Mouse (Mus musculus) midbrain, embryonic 16.5 days (tissue): ENCODE measurements around the gene Gm20388. TPM values are rescaled to one million over a fixed set of nuclear protein-coding genes. Genes with fewer than 3 reads are reported as not detected.
"Not testable (repeated sequence)": the region's sequence is repeated elsewhere in the genome, so short reads cannot be mapped to it uniquely, and the experiment has no call there.

ENCODE experiments used
- ATAC-seq: fragments of 200-750 bp; cut with Nextera tagmentation; 2 replicates; pipeline ENCODE4 v1.8.0; 2017; ENCODE audit warnings: moderate TSS enrichment
- H3K27ac ChIP-seq: fragments of 300-500 bp; sonication (generic); 2 replicates; pipeline ENCODE4 v1.5.1; 2014; ENCODE audit warnings: mild to moderate bottlenecking, low read length, mixed read lengths
- H3K27me3 ChIP-seq: fragments of 300-500 bp; sonication (generic); 2 replicates; pipeline ENCODE4 v1.6.1; 2014; ENCODE audit warnings: low read depth, low read length, mixed read lengths; ENCODE audit not compliant: control insufficient read depth, insufficient read depth
- H3K36me3 ChIP-seq: fragments of 300-500 bp; sonication (generic); 2 replicates; pipeline ENCODE4 v1.6.1; 2014; ENCODE audit warnings: mild to moderate bottlenecking, low read length, moderate library complexity, mixed read lengths; ENCODE audit not compliant: control insufficient read depth, insufficient read depth
- H3K4me1 ChIP-seq: fragments of 300-500 bp; sonication (generic); 2 replicates; pipeline ENCODE4 v1.6.1; 2014; ENCODE audit warnings: mild to moderate bottlenecking, low read length, mixed read lengths; ENCODE audit not compliant: control insufficient read depth, insufficient read depth
- H3K4me2 ChIP-seq: fragments of 300-500 bp; sonication (generic); 2 replicates; pipeline ENCODE4 v1.6.1; 2014; ENCODE audit warnings: mild to moderate bottlenecking, low read length, mixed read lengths
- H3K4me3 ChIP-seq: fragments of 300-500 bp; sonication (generic); 2 replicates; pipeline ENCODE4 v1.5.1; 2014; ENCODE audit warnings: low read depth, mild to moderate bottlenecking, low read length, moderate library complexity, mixed read lengths
- H3K9ac ChIP-seq: fragments of 300-500 bp; sonication (generic); 2 replicates; pipeline ENCODE4 v1.6.1; 2014; ENCODE audit warnings: low read depth, low read length, mixed read lengths
- H3K9me3 ChIP-seq: fragments of 300-500 bp; sonication (generic); replicated peaks from 2 replicates; pipeline ENCODE4 v1.6.1; 2014; ENCODE audit warnings: mild to moderate bottlenecking, low read length, mixed read lengths; ENCODE audit not compliant: control insufficient read depth, poor library complexity, severe bottlenecking
- WGBS: fragments of 180-500 bp; shearing (Covaris S2); extraction: QIAGEN DNeasy Blood & Tissue Kit; methylation state at CpG from one replicate; pipeline ENCODE4 v1.1.7; 2014; 5-methylcytosine and 5-hydroxymethylcytosine counted together
- polyA plus RNA-seq: library from polyadenylated mRNA; unstranded; fragments of >200 nt; fragmentation: Nextera tagmentation; extraction: Ambion mirVana; gene quantifications from 2 replicates; pipeline ENCODE4 v1.2.1, GENCODE M21; 2015

The Gm20388 gene
- polyA plus RNA-seq, 1 experiment from 2014 or later: 7.5 TPM

DNA sequence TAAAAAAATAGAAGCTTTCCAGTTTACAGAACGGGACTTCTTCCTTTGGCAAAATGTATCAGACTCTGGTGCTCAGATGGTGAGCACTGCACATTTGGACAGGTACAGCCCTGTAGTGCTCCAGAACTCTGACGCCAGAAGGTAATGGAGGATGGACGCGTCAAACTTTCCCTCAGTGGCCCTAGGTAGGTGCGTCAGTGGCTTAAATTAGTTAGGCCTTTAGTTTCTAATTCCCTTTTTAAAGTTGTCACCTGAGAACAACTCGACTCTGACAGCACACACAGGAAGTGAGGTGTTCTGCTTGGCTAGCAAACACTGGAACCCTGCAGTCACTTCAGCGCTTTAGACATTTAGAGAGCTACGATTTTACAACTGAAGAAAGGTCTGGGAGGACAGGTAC lies 4043.0 kb downstream of the Gm20388 start:
- Histone ChIP-seq H3K9ac (no peak overlapping the region), H3K4me3 (no peak overlapping the region), H3K36me3 (peaks cover 18% of the 10 kb centered on the region), H3K27ac (no peak overlapping the region), H3K4me2 (no peak overlapping the region), H3K9me3 (no peaks in the 10 kb centered on the region), H3K27me3 (no peaks in the 10 kb centered on the region), H3K4me1 (peaks cover 8% of the 10 kb centered on the region)
- no peak for ATAC-seq
- 90% methylated on average over 8 of the region's 8 CpGs for WGBS

DNA sequence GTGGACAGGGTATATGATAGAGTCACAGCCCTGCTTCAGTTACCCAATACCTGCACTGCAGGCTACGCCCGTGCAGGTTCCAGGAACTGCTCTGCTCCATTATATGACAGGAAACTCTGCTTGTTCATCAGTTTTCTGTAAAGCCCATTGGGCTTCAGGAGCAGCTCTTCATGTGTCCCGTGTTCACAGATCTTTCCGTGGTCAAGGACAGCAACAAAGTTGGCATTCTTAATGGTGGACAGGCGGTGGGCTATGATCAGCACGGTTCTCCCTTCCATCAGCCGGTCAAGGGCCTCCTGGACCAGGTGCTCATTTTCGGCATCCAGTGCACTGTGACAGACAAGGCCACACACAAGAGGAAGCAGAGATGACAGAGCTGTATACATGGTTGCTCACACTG lies 4043.6 kb downstream of the Gm20388 start:
- Histone ChIP-seq H3K9ac (no peak overlapping the region), H3K9me3 (no peaks in the 10 kb centered on the region), H3K4me2 (no peak overlapping the region), H3K36me3 (peaks cover 21% of the 10 kb centered on the region), H3K4me3 (no peak overlapping the region), H3K27ac (no peak overlapping the region), H3K4me1 (peaks cover 8% of the 10 kb centered on the region), H3K27me3 (no peaks in the 10 kb centered on the region)
- 91% methylated on average over 8 of the region's 8 CpGs for WGBS
- ATAC-seq: no peak

DNA sequence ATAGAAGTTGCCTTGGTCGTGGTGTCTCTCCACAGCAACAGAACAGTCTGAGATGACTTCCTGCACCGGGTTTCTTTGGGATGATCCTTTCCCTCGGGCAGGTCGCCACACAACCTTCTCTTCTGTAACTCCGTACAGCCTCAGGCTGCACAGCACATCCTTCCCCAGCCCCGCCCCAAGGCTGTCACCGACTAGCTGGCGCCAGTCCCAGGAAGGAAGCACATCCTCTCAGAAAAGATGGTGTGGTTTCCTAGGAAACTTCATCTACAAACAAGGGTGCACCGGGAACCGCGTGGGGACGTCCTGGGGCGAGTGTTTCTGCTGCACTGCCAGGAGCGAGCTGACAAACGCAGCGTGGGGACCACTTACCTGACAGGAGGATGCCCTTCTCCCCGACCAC lies 4047.5 kb downstream of the Gm20388 start:
- no peak overlapping the region for H3K4me3 ChIP-seq
- no peaks in the 10 kb centered on the region for H3K27me3 ChIP-seq
- no peaks in the 10 kb centered on the region for H3K9me3 ChIP-seq
- ATAC-seq: no peak
- H3K4me1 ChIP-seq: no peaks in the 10 kb centered on the region
- H3K9ac ChIP-seq: no peak overlapping the region
- 81% methylated on average over 17 of the region's 17 CpGs for WGBS
- peaks cover 33% of the 10 kb centered on the region for H3K36me3 ChIP-seq
- no peak overlapping the region for H3K27ac ChIP-seq
- no peak overlapping the region for H3K4me2 ChIP-seq

DNA sequence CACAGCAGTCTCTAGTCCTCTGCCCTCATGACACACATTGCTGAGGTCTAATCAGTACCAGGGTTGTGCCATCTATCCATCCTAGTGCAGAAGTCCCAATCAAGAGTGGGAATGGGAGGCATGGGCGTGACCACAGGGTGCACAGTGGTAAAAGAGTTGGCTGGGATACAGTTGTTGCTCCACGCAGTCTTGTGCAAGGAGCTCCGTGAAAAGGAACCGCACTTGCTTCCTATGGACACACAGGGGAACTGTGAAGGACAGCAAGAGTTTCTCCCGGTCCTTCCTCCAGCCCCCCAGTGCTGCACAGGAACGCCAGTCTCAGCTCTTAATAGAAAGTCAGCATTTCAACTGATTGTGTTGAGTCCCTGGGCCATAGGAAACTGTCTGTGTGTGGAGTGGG lies 4048.8 kb downstream of the Gm20388 start:
- H3K9me3 ChIP-seq: no peaks in the 10 kb centered on the region
- no peak overlapping the region for H3K9ac ChIP-seq
- WGBS: 93% methylated on average over 6 of the region's 6 CpGs

DNA sequence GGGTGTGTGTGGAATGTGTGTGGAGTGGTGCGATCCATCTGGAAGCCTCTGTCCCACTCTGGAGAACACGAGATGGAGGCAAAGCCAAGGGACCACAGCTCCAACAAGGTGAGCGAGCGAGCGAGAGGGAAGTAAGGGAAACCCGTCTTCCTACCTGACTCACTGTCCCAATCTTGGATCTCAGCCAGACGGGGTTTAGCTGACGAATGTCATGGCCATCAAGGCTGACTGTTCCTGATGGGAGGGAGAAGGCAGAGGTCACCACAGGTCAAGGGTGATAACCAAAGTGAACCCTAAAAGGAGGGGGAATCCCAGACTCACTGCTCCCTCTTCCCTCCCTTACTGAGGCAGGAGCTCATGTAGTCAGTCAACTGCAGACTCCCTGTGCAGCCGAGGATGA lies 4049.4 kb downstream of the Gm20388 start:
- ATAC-seq: no peak
- no peaks in the 10 kb centered on the region for H3K9me3 ChIP-seq
- H3K4me3 ChIP-seq: no peak overlapping the region
- H3K36me3 ChIP-seq: peaks cover 40% of the 10 kb centered on the region
- no peak overlapping the region for H3K4me2 ChIP-seq
- H3K27ac ChIP-seq: no peak overlapping the region
- H3K27me3 ChIP-seq: no peaks in the 10 kb centered on the region
- H3K4me1 ChIP-seq: no peaks in the 10 kb centered on the region
- no peak overlapping the region for H3K9ac ChIP-seq
- 87% methylated on average over 9 of the region's 9 CpGs for WGBS

More for the DNA sequence above, 4048.8 kb downstream of the Gm20388 start:
- H3K27ac ChIP-seq: no peak overlapping the region
- H3K36me3 ChIP-seq: peaks cover 37% of the 10 kb centered on the region
- H3K27me3 ChIP-seq: no peaks in the 10 kb centered on the region
- no peak overlapping the region for H3K4me2 ChIP-seq
- ATAC-seq: no peak
- H3K4me3 ChIP-seq: no peak overlapping the region
- no peaks in the 10 kb centered on the region for H3K4me1 ChIP-seq

DNA sequence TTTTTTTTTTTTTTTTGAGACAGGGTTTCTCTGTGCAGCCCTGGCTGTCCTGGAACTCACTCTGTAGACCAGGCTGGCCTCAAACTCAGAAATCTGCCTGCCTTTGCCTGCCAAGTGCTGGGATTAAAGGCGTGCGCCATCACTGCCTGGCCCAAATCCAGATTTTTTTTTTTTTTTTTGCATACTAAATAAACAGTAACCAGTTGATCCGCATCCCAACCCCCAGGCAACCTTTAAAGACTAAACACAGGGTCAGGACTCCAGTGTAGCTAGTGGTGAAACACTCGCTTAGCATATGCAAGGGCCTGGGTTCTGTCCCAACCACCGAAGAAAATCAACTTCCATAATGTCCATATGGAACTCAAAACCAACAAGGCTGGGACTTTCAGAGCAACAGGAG lies 4049.9 kb downstream of the Gm20388 start:
- not testable (repeated sequence) for H3K4me2 ChIP-seq, ATAC-seq, H3K4me3 ChIP-seq, H3K9me3 ChIP-seq, H3K9ac ChIP-seq, H3K4me1 ChIP-seq, H3K27ac ChIP-seq, H3K27me3 ChIP-seq
- peaks cover 40% of the 10 kb centered on the region for H3K36me3 ChIP-seq
- 73% methylated on average over 5 of the region's 5 CpGs for WGBS

DNA sequence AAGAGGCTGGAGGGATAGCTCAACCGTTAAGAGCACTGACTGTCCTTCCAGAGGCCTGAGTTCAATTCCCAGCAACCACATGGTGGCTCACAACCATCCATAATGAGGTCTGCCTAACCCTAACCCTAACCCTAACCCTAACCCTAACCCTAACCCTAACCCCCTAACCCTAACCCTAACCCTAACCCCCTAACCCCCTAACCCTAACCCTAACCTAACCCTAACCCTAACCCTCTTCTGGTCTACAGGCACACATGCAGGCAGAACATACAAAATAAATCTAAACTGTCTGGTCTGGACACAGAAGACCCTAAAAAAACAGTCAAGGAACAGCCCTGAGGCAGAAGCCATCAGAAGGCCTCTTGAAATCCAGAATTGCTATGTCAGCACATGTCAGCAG lies 4050.7 kb downstream of the Gm20388 start:
- no peak for ATAC-seq
- no peak overlapping the region for H3K4me3 ChIP-seq
- H3K4me1 ChIP-seq: no peaks in the 10 kb centered on the region
- no peak overlapping the region for H3K4me2 ChIP-seq
- no peaks in the 10 kb centered on the region for H3K9me3 ChIP-seq
- peaks cover 38% of the 10 kb centered on the region for H3K36me3 ChIP-seq
- no peaks in the 10 kb centered on the region for H3K27me3 ChIP-seq
- no peak overlapping the region for H3K9ac ChIP-seq
- H3K27ac ChIP-seq: no peak overlapping the region
- WGBS: 75% methylated on average over 1 of the region's 1 CpGs

DNA sequence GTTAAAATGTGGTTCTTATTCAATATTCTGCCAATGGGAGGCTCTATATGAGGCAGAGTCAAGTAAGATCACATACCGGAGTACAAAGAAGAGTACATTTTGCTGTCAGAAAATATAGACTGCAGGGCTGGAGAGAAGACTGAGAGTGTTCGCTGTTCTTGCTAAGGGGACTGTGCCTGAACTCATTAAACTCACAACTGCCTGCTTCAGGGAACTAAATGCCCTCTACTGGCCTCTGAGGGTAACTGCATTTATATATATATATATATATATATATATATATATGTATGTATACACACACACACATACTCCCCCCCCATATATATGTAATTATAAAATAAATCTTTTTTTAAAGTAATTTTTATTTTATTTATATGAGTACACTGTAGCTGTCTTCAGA lies 4056.3 kb downstream of the Gm20388 start:
- no peak for ATAC-seq
- H3K4me1 ChIP-seq: no peaks in the 10 kb centered on the region
- 54% methylated on average over 2 of the region's 2 CpGs for WGBS

DNA sequence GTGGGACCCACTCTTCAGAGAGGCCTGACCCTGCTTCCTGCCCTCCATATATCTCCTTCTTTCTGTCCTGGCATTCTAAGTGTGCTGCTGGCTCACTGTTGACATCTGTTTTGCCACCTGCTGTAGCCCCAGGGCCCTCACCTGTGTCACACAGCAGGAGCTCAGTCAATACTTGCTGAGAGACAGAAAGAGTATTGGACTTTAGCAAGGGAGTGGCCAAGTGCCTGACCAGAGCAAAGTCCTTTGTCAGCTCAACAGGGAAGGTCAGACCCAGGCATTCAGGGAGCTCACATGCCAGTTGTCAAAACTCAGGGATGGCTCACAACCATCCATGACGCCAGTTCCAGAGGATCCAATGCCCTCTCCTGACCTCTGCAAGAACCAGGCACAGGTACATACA lies 4062.9 kb downstream of the Gm20388 start:
- WGBS: 88% methylated on average over 1 of the region's 1 CpGs
- H3K4me3 ChIP-seq: no peak overlapping the region
- no peaks in the 10 kb centered on the region for H3K4me1 ChIP-seq
- no peaks in the 10 kb centered on the region for H3K9me3 ChIP-seq
- no peak overlapping the region for H3K27ac ChIP-seq
- ATAC-seq: no peak
- H3K4me2 ChIP-seq: no peak overlapping the region
- H3K36me3 ChIP-seq: 0 out of 2 replicates have a peak, but pooled peaks cover 7% of the 10 kb centered on the region
- H3K27me3 ChIP-seq: no peaks in the 10 kb centered on the region
- no peak overlapping the region for H3K9ac ChIP-seq

More for the DNA sequence above, 4056.3 kb downstream of the Gm20388 start:
- Histone ChIP-seq H3K4me2 (no peak overlapping the region), H3K27me3 (no peaks in the 10 kb centered on the region), H3K9ac (no peak overlapping the region), H3K4me3 (no peak overlapping the region), H3K9me3 (no peaks in the 10 kb centered on the region), H3K27ac (no peak overlapping the region), H3K36me3 (peaks cover 27% of the 10 kb centered on the region)

DNA sequence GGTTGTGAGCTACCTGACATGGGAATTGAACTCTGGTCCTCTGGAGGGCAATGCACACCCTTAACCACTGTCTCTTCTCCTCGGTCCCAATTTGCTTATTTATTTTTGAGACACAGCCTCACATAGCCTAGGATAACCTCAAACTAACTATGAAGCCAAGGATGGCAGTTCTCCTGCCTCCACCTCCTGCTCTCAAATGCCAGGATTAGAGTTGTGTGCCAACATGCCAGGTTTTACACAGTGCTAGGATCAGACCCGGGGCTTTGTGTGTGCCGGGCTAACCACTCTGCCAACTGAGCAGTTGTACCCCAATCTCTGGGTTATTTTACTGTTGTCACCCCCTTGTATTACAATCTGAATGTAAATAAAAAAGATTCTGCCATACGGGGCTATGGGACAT lies 4066.9 kb downstream of the Gm20388 start:
- no peaks in the 10 kb centered on the region for H3K27me3 ChIP-seq
- ATAC-seq: no peak
- H3K4me1 ChIP-seq: peaks cover 18% of the 10 kb centered on the region
- no peaks in the 10 kb centered on the region for H3K36me3 ChIP-seq
- H3K4me2 ChIP-seq: no peak overlapping the region
- no peaks in the 10 kb centered on the region for H3K9me3 ChIP-seq
- no peak overlapping the region for H3K4me3 ChIP-seq
- H3K9ac ChIP-seq: no peak overlapping the region
- H3K27ac ChIP-seq: no peak overlapping the region
- 96% methylated on average over 4 of the region's 4 CpGs for WGBS
